Mouse (Mus musculus) hindbrain, embryonic 15.5 days (tissue): ENCODE measurements around the gene Gpx3. TPM values are rescaled to one million over a fixed set of nuclear protein-coding genes. Genes with fewer than 3 reads are reported as not detected.

Source experiments
- ATAC-seq: fragments of 200-750 bp; cut with Nextera tagmentation; 2 replicates; pipeline ENCODE4 v1.8.0; 2017; ENCODE audit warnings: low read depth, moderate number of reproducible peaks, moderate TSS enrichment; ENCODE audit not compliant: low FRiP score
- H3K27ac ChIP-seq: fragments of 300-500 bp; sonication (generic); replicated peaks from 2 replicates; pipeline ENCODE4 v1.5.1; 2015; ENCODE audit warnings: mild to moderate bottlenecking, inconsistent platforms
- H3K27me3 ChIP-seq: fragments of 300-500 bp; sonication (generic); 2 replicates; pipeline ENCODE4 v1.6.1; 2015; ENCODE audit warnings: control low read depth, inconsistent platforms
- H3K36me3 ChIP-seq: fragments of 300-500 bp; sonication (generic); 2 replicates; pipeline ENCODE4 v1.6.1; 2015; ENCODE audit warnings: control low read depth, inconsistent platforms
- H3K4me1 ChIP-seq: fragments of 300-500 bp; sonication (generic); replicated peaks from 2 replicates; pipeline ENCODE4 v1.6.1; 2015; ENCODE audit warnings: control low read depth, inconsistent platforms
- H3K4me2 ChIP-seq: fragments of 300-500 bp; sonication (generic); 2 replicates; pipeline ENCODE4 v1.6.1; 2015; ENCODE audit warnings: moderate library complexity, mild to moderate bottlenecking, inconsistent platforms
- H3K4me3 ChIP-seq: fragments of 300-500 bp; sonication (generic); 2 replicates; pipeline ENCODE4 v1.5.1; 2015; ENCODE audit warnings: mild to moderate bottlenecking, inconsistent platforms
- H3K9ac ChIP-seq: fragments of 300-500 bp; sonication (generic); 2 replicates; pipeline ENCODE4 v1.6.1; 2015; ENCODE audit warnings: inconsistent platforms
- H3K9me3 ChIP-seq: fragments of 300-500 bp; sonication (generic); 2 replicates; pipeline ENCODE4 v1.6.1; 2016; ENCODE audit warnings: control low read depth, inconsistent platforms
- WGBS: fragments of 180-500 bp; shearing (Covaris S2); methylation state at CpG from one replicate; pipeline ENCODE4 v1.1.7; 2015; 5-methylcytosine and 5-hydroxymethylcytosine counted together
- polyA plus RNA-seq: library from polyadenylated mRNA; unstranded; fragments of >200 nt; fragmentation: Nextera tagmentation; extraction: Ambion mirVana; gene quantifications from 2 replicates; pipeline ENCODE4 v1.2.1, GENCODE M21; 2015

The Gpx3 gene
- polyA plus RNA-seq, 1 experiment from 2014 or later = 63.5 TPM

DNA sequence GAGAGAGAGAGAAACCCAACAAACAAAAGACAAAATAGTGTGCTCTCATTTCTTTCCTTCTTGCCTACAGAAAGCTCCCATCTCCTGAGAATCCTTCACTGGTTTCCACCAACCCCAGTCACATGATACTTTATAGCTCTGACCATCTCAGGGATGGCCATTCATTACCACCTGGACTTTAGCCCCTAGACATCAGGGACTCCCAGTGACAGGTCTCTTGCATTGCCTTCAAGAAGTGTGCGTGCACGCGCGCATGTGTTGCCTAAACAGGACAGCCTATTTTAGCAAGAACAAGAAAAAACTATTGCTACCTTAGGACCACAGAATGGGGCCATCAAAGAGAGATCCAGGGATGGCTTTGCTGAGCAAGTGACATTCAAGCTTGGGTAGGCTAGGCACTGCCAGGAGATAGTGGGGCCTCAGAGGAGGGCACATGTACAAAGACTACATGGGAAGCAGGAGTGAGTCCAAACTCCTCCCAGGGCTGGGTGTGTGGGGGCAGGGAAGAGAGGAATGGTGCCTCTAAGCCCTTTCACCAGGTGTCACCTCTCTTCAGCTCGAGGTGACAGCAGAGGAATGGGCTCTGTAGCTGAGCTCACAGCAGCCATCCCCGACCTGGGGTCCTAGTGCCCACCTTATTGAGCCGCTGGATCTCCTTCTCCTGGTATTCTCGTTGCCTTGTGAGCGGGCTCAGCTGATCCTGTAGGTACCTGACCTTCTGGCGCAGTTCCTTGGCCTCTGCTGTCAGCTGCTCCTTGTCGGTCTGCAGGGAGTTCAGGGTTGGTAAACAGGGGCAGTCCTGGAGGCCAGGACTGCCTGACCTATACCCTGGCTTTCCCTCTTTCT, 18.1 kb downstream of the Gpx3 start:
- Histone ChIP-seq H3K36me3 (peaks cover 28% of the 10 kb centered on the region), H3K4me1 (no peaks in the 10 kb centered on the region), H3K4me3 (no peak overlapping the region), H3K27me3 (no peaks in the 10 kb centered on the region), H3K4me2 (no peak overlapping the region), H3K9me3 (no peaks in the 10 kb centered on the region), H3K9ac (no peak overlapping the region), H3K27ac (no peak overlapping the region)
- 91% methylated on average over 11 of the region's 11 CpGs for WGBS
- no peak for ATAC-seq

DNA sequence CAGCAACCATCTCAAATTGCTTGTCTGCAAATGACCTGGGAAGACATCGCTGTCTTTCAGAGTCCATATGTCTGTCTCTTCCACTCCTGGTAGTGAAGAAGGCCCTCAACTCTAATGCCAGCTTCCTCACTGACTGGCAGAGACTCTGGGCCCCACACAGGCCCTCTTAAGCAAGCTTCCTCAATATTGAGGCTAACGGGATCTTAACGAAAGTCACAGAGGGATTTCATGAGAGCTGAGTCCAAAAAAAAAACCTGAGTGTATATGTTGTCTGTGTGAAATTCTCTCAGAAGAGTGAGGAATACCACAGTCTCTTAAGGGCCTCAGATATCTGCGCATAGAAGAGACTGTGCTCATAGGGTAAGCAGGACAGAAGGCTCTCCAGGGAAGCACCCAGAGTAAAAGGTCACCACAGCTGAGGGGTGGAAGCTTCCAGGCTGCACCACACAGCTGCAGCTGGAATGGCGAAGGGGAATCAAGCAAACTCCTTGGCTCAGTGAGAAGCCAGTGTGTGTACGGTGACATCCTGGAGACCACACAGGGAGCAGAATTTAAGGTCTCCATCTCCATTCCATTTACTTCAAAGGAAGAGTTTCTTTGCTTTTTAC, 18.8 kb downstream of the Gpx3 start:
- WGBS = 79% methylated on average over 6 of the region's 6 CpGs
- no peak overlapping the region for H3K27ac ChIP-seq
- peaks cover 31% of the 10 kb centered on the region for H3K36me3 ChIP-seq
- H3K4me2 ChIP-seq = no peak overlapping the region
- no peak overlapping the region for H3K9ac ChIP-seq
- no peaks in the 10 kb centered on the region for H3K4me1 ChIP-seq
- H3K27me3 ChIP-seq = no peaks in the 10 kb centered on the region
- no peak overlapping the region for H3K4me3 ChIP-seq
- no peak for ATAC-seq
- H3K9me3 ChIP-seq = no peaks in the 10 kb centered on the region

DNA sequence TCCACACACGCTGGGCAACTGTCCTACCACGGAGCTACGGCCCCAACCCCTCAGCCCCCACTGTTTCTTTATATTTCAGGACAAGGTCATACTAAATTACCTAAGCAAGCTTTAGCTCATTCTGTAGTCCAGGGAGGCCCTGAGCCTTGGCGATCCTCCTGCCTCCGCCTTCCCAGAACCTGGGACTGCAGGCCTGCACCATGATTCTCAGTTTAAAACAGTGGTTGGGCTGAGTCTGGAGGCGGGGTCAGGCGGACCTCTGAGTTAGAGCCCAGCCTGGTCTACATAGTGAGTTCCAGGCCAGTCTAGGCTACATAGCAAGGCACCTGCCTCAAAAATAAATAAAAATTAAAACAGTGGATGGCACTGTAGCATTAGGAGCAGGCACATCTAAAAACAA, 19.5 kb downstream of the Gpx3 start:
- H3K36me3 ChIP-seq = peaks cover 36% of the 10 kb centered on the region
- H3K9me3 ChIP-seq = no peaks in the 10 kb centered on the region
- no peak overlapping the region for H3K4me3 ChIP-seq
- no peak overlapping the region for H3K9ac ChIP-seq
- H3K4me2 ChIP-seq = no peak overlapping the region
- H3K27ac ChIP-seq = no peak overlapping the region
- ATAC-seq = no peak
- H3K4me1 ChIP-seq = no peaks in the 10 kb centered on the region
- WGBS = 50% methylated on average over 7 of the region's 7 CpGs
- H3K27me3 ChIP-seq = no peaks in the 10 kb centered on the region

- WGBS = 92% methylated on average over 3 of the region's 3 CpGs
- no peak overlapping the region for H3K27ac ChIP-seq
- H3K36me3 ChIP-seq = peaks cover 34% of the 10 kb centered on the region
- no peak overlapping the region for H3K4me3 ChIP-seq
- H3K4me1 ChIP-seq = no peaks in the 10 kb centered on the region
- no peak for ATAC-seq
- H3K9ac ChIP-seq = no peak overlapping the region
- H3K27me3 ChIP-seq = no peaks in the 10 kb centered on the region
- H3K4me2 ChIP-seq = no peak overlapping the region
- H3K9me3 ChIP-seq = no peaks in the 10 kb centered on the region
Measured at GRCm38 (mm10) chr11:54922488-54922887, 20.2 kb downstream of the Gpx3 start.

- WGBS = 93% methylated on average over 14 of the region's 14 CpGs
- ATAC-seq = no peak
- Histone ChIP-seq H3K27me3 (no peaks in the 10 kb centered on the region), H3K4me2 (no peak overlapping the region), H3K9me3 (no peaks in the 10 kb centered on the region), H3K27ac (no peak overlapping the region), H3K36me3 (peaks cover 28% of the 10 kb centered on the region), H3K4me1 (no peaks in the 10 kb centered on the region), H3K9ac (no peak overlapping the region), H3K4me3 (no peak overlapping the region)
Measured at GRCm38 (mm10) chr11:54924145-54924544, 21.9 kb downstream of the Gpx3 start.

DNA sequence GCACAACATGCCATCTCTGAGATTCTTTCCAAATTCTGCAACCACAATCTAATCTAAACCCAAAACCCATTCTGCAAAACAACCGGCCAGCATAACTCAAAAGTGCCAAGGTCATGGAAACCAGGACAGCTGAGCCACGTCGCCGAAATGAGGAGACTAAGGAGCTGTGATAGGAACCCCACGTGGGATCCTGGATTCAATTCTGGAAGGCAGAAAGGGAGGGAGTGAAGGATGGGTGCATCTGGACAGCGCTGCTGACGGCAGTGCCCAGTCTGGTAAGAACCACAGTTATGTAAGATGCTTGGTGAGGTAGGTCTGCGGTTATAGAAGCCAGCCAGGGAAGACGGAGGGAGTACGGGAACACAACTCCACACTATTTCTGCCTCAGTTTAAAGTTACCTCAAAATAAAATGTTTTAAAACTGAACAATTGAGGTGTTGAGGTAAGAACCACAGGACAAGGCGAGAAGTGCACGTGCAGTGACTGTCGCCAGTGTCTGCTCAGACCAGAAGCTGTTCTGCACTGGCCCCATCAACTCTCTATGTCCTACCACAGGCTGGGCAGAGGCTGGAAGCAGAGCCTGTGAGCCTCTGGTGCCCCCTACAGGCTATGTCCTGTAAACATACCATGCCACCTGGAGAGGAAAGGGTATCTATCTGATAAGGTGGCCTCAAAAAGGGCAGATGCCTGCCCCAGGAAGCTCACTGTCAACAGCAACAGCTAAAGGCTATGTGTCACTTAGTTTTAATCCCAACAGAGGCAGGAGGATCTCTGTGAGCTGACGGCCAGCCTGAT, 25.3 kb downstream of the Gpx3 start:
- H3K36me3 ChIP-seq = peaks cover 20% of the 10 kb centered on the region

GRCm38 (mm10) chr11:54928219-54928618, 26.0 kb downstream of the Gpx3 start:
- Histone ChIP-seq H3K9ac (no peak overlapping the region), H3K27me3 (no peaks in the 10 kb centered on the region), H3K4me2 (no peak overlapping the region), H3K36me3 (peaks cover 15% of the 10 kb centered on the region), H3K27ac (no peak overlapping the region), H3K4me1 (no peaks in the 10 kb centered on the region), H3K4me3 (no peak overlapping the region), H3K9me3 (no peaks in the 10 kb centered on the region)
- ATAC-seq = no peak
- whole genome bisulfite sequencing = 91% methylated on average over 3 of the region's 3 CpGs

More for the DNA sequence above, 25.3 kb downstream of the Gpx3 start:
- 85% methylated on average over 14 of the region's 14 CpGs for WGBS
- H3K27me3 ChIP-seq = no peaks in the 10 kb centered on the region
- H3K27ac ChIP-seq = no peak overlapping the region
- ATAC-seq = peak; percentile 27; the same call in 1 of the 2 replicates
- no peaks in the 10 kb centered on the region for H3K4me1 ChIP-seq
- no peaks in the 10 kb centered on the region for H3K9me3 ChIP-seq
- no peak overlapping the region for H3K4me2 ChIP-seq
- H3K4me3 ChIP-seq = no peak overlapping the region
- H3K9ac ChIP-seq = no peak overlapping the region

DNA sequence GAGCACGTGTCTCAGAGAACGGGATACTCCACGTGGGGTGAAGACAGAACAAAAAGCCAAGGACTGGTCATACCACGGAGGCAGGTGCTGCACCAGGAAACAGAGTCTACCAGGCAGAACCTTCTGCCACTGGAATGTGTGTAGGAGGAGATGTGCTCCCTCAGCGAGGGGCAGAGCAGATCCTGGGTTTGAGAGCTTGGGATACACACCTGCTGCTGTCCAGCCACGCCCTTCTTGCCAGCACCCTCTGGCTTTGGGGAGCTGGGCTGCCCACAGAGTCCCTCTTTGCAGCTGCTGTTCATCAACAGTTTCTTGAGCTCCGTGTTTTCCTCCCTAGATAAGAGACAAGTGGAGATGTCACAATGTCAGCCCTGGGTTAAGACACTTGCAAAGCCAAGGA, 26.6 kb downstream of the Gpx3 start:
- Histone ChIP-seq H3K36me3 (peaks cover 15% of the 10 kb centered on the region), H3K4me2 (no peak overlapping the region), H3K9me3 (no peaks in the 10 kb centered on the region), H3K4me1 (no peaks in the 10 kb centered on the region), H3K27me3 (no peaks in the 10 kb centered on the region), H3K4me3 (no peak overlapping the region), H3K27ac (no peak overlapping the region), H3K9ac (no peak overlapping the region)
- 87% methylated on average over 7 of the region's 7 CpGs for WGBS
- no peak for ATAC-seq

DNA sequence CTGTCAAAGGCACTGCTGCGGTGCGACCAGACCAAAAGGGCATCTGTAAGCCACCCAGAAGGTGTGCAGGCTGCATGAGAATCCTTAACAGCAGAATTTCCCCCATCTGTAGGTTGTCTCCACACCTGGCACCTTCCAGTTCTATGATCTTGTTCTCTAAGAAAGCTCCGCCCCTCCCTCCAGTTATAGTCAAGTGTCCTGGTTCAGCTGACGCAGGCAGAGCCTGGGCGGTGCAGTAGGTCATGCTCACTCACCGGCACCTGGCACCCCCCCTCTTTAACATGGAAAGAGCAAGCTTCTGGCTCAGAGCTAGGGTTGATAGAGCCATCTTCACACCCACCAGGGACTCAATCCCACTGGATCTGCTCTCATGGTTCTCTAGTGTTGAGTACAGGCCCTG, 27.0 kb downstream of the Gpx3 start:
- Histone ChIP-seq H3K4me2 (no peak overlapping the region), H3K36me3 (peaks cover 15% of the 10 kb centered on the region)
- WGBS = 97% methylated on average over 6 of the region's 6 CpGs

GRCm38 (mm10) chr11:54929744-54930143, 27.5 kb downstream of the Gpx3 start:
- no peak overlapping the region for H3K4me3 ChIP-seq
- H3K9ac ChIP-seq = no peak overlapping the region
- peaks cover 15% of the 10 kb centered on the region for H3K36me3 ChIP-seq
- no peaks in the 10 kb centered on the region for H3K27me3 ChIP-seq
- no peaks in the 10 kb centered on the region for H3K4me1 ChIP-seq
- H3K9me3 ChIP-seq = no peaks in the 10 kb centered on the region
- no peak overlapping the region for H3K27ac ChIP-seq
- no peak for ATAC-seq
- WGBS = 87% methylated on average over 8 of the region's 8 CpGs
- no peak overlapping the region for H3K4me2 ChIP-seq

More for the DNA sequence above, 27.0 kb downstream of the Gpx3 start:
- Histone ChIP-seq H3K27ac (no peak overlapping the region), H3K27me3 (no peaks in the 10 kb centered on the region), H3K9me3 (no peaks in the 10 kb centered on the region), H3K9ac (no peak overlapping the region), H3K4me3 (no peak overlapping the region), H3K4me1 (no peaks in the 10 kb centered on the region)
- no peak for ATAC-seq

DNA sequence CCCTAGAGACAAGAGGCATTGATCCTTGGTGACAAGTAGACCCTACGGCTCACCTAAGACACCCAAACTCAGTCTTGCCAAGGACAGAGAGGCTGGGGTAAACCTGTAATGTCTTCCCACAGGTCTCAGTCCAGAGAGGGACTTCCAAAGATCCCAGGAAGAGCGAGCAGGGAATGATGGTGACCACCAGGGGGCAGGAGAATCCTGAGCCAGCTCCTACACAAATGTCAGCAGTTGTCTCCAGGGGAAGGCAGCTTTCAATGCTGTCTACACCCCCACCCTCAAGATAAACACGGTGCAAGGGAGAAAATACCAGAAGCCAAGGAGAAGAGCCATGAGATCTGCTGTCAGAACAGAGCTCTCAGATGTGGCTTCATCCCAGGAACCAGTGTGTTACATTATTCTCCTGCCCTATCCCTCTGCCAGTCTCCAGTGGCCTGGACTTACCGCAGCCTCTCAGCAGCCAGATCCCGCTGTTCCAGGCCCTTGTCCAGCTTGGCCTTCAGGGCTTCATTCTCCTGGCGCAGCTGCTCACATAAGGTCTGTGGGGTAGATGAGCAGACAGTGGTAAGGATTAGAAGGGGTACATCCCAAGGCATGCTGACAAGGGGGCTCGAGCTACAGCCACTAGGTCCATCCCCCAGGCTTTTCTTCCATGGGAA, 28.2 kb downstream of the Gpx3 start:
- peaks cover 15% of the 10 kb centered on the region for H3K36me3 ChIP-seq

More for the DNA sequence above, 28.2 kb downstream of the Gpx3 start:
- Histone ChIP-seq H3K27ac (no peak overlapping the region), H3K9ac (no peak overlapping the region), H3K4me1 (no peaks in the 10 kb centered on the region), H3K27me3 (no peaks in the 10 kb centered on the region), H3K9me3 (no peaks in the 10 kb centered on the region), H3K4me3 (no peak overlapping the region), H3K4me2 (no peak overlapping the region)
- ATAC-seq = no peak
- WGBS = 61% methylated on average over 7 of the region's 7 CpGs
